Mouse (Mus musculus) hindbrain, embryonic 11.5 days (tissue): Measurements from ENCODE around the gene Ncapg2. TPM values are rescaled to one million over a fixed set of nuclear protein-coding genes. Genes with fewer than 3 reads are reported as not detected.

ENCODE experiments used
- ATAC-seq: fragments of 200-750 bp; cut with Nextera tagmentation; 2 replicates; pipeline ENCODE4 v1.8.0; 2017; ENCODE audit warnings: mild to moderate bottlenecking, moderate TSS enrichment, moderate library complexity; ENCODE audit not compliant: low FRiP score
- DNase-seq: peaks from one replicate; pipeline ENCODE4 v3.0.0-alpha.2; 2015; ENCODE audit warnings: low spot score
- H3K27ac ChIP-seq: fragments of 300-500 bp; sonication (generic); 2 replicates; pipeline ENCODE4 v1.5.1; 2014; ENCODE audit warnings: mild to moderate bottlenecking, low read depth, low read length
- H3K27me3 ChIP-seq: fragments of 300-500 bp; sonication (generic); 2 replicates; pipeline ENCODE4 v1.6.1; 2014; ENCODE audit warnings: mild to moderate bottlenecking, low read length, moderate library complexity, mixed read lengths; ENCODE audit not compliant: control insufficient read depth, insufficient read depth
- H3K36me3 ChIP-seq: fragments of 300-500 bp; sonication (generic); 2 replicates; pipeline ENCODE4 v1.6.1; 2014; ENCODE audit warnings: mild to moderate bottlenecking, low read length, moderate library complexity, mixed read lengths; ENCODE audit not compliant: control insufficient read depth, insufficient read depth
- H3K4me1 ChIP-seq: fragments of 300-500 bp; sonication (generic); replicated peaks from 2 replicates; pipeline ENCODE4 v1.6.1; 2014; ENCODE audit warnings: low read length, mixed read lengths; ENCODE audit not compliant: control insufficient read depth, insufficient read depth
- H3K4me2 ChIP-seq: fragments of 300-500 bp; sonication (generic); replicated peaks from 2 replicates; pipeline ENCODE4 v1.6.1; 2014; ENCODE audit warnings: mild to moderate bottlenecking, low read depth, low read length
- H3K4me3 ChIP-seq: fragments of 300-500 bp; sonication (generic); 2 replicates; pipeline ENCODE4 v1.5.1; 2014; ENCODE audit warnings: low read depth, low read length
- H3K9ac ChIP-seq: fragments of 300-500 bp; sonication (generic); 2 replicates; pipeline ENCODE4 v1.6.1; 2014; ENCODE audit warnings: low read depth, low read length
- H3K9me3 ChIP-seq: fragments of 300-500 bp; sonication (generic); 2 replicates; pipeline ENCODE4 v1.6.1; 2016; ENCODE audit warnings: low read length; ENCODE audit not compliant: control insufficient read depth
- WGBS: fragments of 180-500 bp; shearing (Covaris S2); extraction: QIAGEN DNeasy Blood & Tissue Kit; methylation state at CpG from one replicate; pipeline ENCODE4 v1.1.7; 2014; 5-methylcytosine and 5-hydroxymethylcytosine counted together
- polyA plus RNA-seq: library from polyadenylated mRNA; unstranded; fragments of >200 nt; fragmentation: Nextera tagmentation; extraction: Ambion mirVana; gene quantifications from 2 replicates; pipeline ENCODE4 v1.2.1, GENCODE M21; 2014

Ncapg2 gene
- polyA plus RNA-seq, 1 experiment from 2014 or later: 36.0 TPM

DNA sequence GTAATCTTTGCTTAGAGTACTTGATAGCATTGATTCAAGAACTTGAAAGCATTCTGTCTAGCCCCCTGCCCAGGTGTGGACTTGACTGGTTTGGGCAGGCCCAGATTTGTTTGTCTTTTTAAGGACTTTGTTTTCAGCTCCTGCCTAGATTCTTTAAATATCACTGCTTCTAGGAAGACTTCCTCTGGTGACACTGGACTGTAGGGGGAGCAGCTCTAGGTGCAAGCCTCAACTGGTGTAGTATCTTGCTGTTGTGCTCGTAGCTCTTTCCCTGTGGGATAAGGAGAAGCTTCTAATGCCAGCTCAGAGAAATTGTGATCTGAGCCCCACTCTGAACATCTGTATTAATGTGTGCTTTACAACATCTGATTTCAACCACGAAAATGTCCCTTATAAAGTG, 10.9 kb upstream of the Ncapg2 start:
- no peak for DNase-seq
- H3K9me3 ChIP-seq: no peaks in the 10 kb centered on the region
- no peak overlapping the region for H3K4me3 ChIP-seq
- WGBS: 75% methylated on average over 2 of the region's 2 CpGs
- no peaks in the 10 kb centered on the region for H3K27me3 ChIP-seq
- ATAC-seq: no peak
- H3K9ac ChIP-seq: no peak overlapping the region
- no peaks in the 10 kb centered on the region for H3K36me3 ChIP-seq
- H3K4me2 ChIP-seq: no peak overlapping the region
- H3K4me1 ChIP-seq: no peaks in the 10 kb centered on the region
- H3K27ac ChIP-seq: no peak overlapping the region

DNA sequence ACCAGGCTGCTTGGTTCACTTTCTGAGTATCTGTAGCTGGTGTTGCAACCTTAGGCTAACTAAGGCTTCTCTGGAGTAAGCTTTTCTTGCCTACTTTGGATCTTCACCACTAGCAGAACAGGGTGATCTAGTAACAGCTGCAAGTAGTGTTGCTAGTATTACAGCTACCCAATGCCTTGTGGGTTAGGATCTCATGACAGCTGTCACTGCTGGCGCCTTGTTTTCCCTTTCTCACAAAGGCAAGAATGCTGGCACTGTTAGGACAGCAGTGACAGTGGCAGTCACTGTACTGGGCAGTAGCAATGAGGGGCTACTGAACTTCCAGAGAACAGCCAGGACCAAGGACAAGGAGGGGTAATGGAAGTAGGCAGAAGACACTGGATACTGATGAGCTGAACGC, 9.9 kb upstream of the Ncapg2 start:
- no peak overlapping the region for H3K9ac ChIP-seq
- no peak overlapping the region for H3K4me2 ChIP-seq
- no peak overlapping the region for H3K4me3 ChIP-seq
- no peaks in the 10 kb centered on the region for H3K36me3 ChIP-seq
- ATAC-seq (no peak), DNase-seq (no peak)
- H3K4me1 ChIP-seq: no peaks in the 10 kb centered on the region
- 93% methylated on average over 2 of the region's 2 CpGs for WGBS
- no peaks in the 10 kb centered on the region for H3K27me3 ChIP-seq
- no peak overlapping the region for H3K27ac ChIP-seq
- no peaks in the 10 kb centered on the region for H3K9me3 ChIP-seq

DNA sequence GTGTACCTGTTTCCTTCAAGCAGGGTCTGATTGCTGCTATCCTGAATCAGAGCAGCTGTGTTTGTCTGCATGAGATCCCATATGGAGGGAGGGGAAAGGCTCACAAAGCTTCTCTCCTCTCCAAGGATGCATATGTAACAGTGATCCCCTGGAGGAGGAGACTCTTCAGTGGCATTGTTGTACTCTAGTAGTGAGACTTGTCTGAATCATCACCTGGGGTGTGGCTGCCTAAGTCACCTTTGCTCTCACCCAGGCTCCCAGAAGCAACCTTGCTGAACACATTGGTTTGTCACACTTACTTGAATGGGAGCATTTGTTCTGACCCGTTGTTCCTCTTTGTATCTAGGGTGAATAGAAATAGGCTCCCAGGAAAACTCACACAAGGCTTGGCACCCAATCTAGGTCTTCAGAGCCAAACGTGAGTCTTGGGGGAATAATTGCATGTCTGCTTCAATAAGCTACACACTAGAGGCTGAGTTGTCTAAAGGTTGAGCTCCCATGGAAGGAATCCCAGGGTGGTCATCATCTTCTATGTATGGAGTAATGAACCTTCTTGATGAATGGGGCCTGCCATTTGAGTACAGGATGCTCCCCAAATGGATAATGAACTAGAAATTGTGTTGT, 9.0 kb upstream of the Ncapg2 start:
- ATAC-seq: no peak
- Histone ChIP-seq H3K27ac (no peak overlapping the region), H3K9ac (no peak overlapping the region), H3K4me3 (no peak overlapping the region), H3K9me3 (no peaks in the 10 kb centered on the region), H3K36me3 (no peaks in the 10 kb centered on the region), H3K27me3 (no peaks in the 10 kb centered on the region), H3K4me2 (no peak overlapping the region), H3K4me1 (no peaks in the 10 kb centered on the region)
- DNase-seq: no peak
- WGBS: 71% methylated on average over 2 of the region's 2 CpGs

DNA sequence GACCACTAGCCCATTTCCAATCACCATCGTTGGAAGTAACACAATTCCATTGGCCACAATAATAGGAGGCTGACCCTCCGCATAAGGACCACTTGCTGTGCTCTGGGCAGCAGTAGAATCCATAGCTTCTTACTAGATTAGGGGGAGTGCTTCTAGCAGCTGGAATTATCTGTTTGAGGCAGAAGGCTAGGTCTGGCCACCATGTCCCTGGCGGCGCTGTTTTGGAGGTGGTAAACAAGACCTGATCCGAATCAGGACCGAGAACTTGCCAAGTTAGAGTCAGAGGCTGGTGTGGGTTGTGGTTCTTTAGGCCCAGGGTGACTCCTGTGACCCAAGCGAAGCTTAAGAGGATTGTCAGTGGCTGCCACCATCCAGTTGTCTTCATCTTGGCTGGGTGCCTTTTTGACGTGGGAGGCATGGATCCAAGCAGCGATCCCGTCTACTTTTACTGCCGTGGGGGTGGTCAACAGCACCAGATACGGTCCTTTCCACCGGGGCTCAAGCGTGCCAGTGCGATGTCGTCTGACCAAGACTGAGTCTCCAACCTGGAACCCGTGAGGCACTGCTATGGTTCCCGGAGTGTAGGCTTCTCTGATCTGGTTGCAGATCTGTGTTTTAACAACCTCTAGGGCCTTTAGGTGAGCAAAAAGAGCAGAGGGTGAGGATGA, 1.1 kb upstream of the Ncapg2 start:
- DNase-seq (no peak), ATAC-seq (no peak)
- Histone ChIP-seq H3K4me1 (no peaks in the 10 kb centered on the region), H3K9ac (no peak overlapping the region), H3K4me2 (peak overlapping the region; percentile 82), H3K27me3 (no peaks in the 10 kb centered on the region), H3K27ac (no peak overlapping the region), H3K9me3 (no peaks in the 10 kb centered on the region), H3K36me3 (no peaks in the 10 kb centered on the region), H3K4me3 (peak overlapping the region; percentile 81; the same call in 1 of the 2 replicates)
- 95% methylated on average over 18 of the region's 18 CpGs for WGBS

DNA sequence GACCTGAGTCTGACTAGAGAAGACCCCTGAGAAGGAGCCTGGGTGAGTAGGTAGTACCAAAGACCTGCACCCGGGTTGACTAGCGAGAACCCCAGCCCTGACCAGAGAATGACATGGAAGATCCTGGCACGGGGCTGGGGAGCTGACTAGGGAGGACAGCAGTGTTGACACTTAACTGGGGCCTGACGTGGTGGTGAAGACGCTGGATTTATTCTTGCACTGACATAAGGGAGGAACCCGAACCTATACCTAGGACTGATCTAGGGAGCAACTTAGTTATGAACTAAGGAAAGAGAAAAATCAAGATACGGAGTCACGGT, 594 bp downstream of the Ncapg2 start:
- 17% methylated on average over 8 of the region's 8 CpGs for WGBS
- Histone ChIP-seq H3K4me3 (peak overlapping the region; percentile 81), H3K4me2 (peak overlapping the region; percentile 82), H3K27ac (no peak overlapping the region), H3K9me3 (no peaks in the 10 kb centered on the region), H3K4me1 (no peaks in the 10 kb centered on the region), H3K9ac (peak overlapping the region; percentile 73), H3K27me3 (no peaks in the 10 kb centered on the region), H3K36me3 (no peaks in the 10 kb centered on the region)
- DNase-seq (no peak), ATAC-seq (no peak)

DNA sequence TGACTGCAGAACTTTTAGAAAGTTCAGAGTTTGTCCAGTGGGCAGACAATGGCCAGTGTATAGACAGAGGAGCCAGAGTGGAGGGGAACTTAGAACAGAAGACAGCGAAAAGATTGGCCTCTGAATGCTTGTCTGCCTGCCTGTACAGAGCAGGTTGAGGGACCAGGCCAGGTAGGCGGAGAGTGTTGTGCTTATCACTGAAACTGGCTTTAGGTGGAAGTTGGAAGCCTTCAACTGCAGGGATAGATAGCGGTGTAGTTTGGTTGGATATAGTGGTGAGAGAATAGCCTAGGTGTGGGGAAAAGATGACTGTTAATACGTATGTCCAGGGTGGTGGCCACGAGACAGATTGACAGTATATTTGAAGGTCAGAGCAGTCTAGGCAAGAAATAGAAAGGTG, 2.7 kb downstream of the Ncapg2 start:
- Histone ChIP-seq H3K9me3 (no peaks in the 10 kb centered on the region), H3K4me3 (no peak overlapping the region), H3K27me3 (no peaks in the 10 kb centered on the region), H3K36me3 (no peaks in the 10 kb centered on the region), H3K27ac (no peak overlapping the region), H3K9ac (no peak overlapping the region), H3K4me1 (no peaks in the 10 kb centered on the region), H3K4me2 (no peak overlapping the region)
- ATAC-seq: no peak
- 94% methylated on average over 5 of the region's 5 CpGs for WGBS
- no peak for DNase-seq

DNA sequence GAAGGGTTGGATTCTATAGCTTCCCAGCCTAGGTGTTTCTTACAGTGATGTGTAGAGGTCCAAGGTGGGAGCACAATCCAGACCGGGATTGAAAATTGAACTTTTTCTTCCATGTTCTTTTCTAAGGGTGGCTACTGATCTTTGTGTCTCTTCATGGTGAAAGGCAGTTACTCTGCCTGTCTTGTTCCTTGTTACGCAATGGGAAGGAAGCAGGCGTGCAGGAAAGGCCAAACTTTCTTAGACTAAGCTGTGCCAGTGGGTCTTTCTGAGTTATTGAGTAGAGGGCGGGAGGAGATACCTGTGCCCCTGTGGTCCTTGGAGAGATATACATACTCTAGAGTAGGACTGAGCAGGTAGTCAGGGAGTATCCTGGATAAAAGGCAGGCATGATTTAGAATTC, 9.7 kb downstream of the Ncapg2 start:
- H3K4me2 ChIP-seq: no peak overlapping the region
- ATAC-seq: no peak
- no peaks in the 10 kb centered on the region for H3K4me1 ChIP-seq
- H3K27ac ChIP-seq: no peak overlapping the region
- no peak overlapping the region for H3K4me3 ChIP-seq
- WGBS: 96% methylated on average over 4 of the region's 4 CpGs
- no peak overlapping the region for H3K9ac ChIP-seq
- H3K9me3 ChIP-seq: no peaks in the 10 kb centered on the region
- no peaks in the 10 kb centered on the region for H3K36me3 ChIP-seq
- no peak for DNase-seq
- no peaks in the 10 kb centered on the region for H3K27me3 ChIP-seq

DNA sequence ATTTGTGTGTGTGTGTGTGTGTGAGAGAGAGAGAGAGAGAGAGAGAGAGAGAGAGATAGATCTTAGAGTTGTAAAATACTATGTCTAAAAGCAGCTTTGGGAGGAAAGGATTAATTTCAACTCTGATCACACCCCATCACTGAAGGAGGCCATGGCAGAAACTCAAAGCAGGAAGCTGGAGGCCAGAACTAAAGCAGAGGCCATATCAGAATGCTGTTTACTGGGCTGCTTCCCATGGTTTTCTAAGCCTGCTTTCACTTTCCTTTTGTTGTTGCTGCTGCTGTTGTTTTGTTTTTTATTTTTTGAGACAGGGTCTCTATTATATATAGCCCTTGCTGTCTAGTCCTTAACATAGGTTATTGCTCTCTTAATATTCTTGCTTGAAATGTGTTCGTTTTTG, 11.3 kb downstream of the Ncapg2 start:
- WGBS: 94% methylated on average over 1 of the region's 1 CpGs
- H3K9me3 ChIP-seq: no peaks in the 10 kb centered on the region
- H3K36me3 ChIP-seq: no peaks in the 10 kb centered on the region
- no peaks in the 10 kb centered on the region for H3K4me1 ChIP-seq
- no peak overlapping the region for H3K27ac ChIP-seq
- H3K4me3 ChIP-seq: no peak overlapping the region
- DNase-seq: no peak
- no peak overlapping the region for H3K4me2 ChIP-seq
- H3K9ac ChIP-seq: no peak overlapping the region
- no peak for ATAC-seq
- H3K27me3 ChIP-seq: no peaks in the 10 kb centered on the region

DNA sequence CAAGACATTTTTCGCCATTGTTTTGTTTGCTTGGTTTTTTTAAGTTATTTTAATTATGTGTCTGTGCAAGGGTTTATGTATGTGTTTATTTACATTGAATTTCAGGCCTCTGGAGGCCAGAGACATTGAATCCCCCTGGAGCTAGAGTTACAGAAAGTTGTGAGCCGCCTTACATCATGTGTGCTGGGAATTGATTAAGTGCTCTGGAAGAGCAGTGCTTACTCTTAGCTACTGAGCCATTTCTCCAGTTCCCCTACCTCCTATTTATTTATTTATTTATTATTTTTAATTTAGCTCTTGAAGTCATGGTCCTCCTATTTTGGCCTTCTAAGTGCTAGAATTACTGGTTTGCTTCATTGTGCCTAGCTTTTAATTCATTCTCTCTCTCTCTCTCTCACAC, 16.5 kb downstream of the Ncapg2 start:
- Histone ChIP-seq H3K9ac (no peak overlapping the region), H3K4me3 (no peak overlapping the region), H3K27me3 (no peaks in the 10 kb centered on the region), H3K4me2 (no peak overlapping the region), H3K27ac (no peak overlapping the region), H3K9me3 (no peaks in the 10 kb centered on the region), H3K4me1 (no peaks in the 10 kb centered on the region), H3K36me3 (no peaks in the 10 kb centered on the region)
- 85% methylated on average over 2 of the region's 2 CpGs for WGBS
- ATAC-seq: no peak
- DNase-seq: no peak
